Mouse (Mus musculus) MEL (cell line): ENCODE measurements around the gene Myo18a.

Source experiments
- CTCF ChIP-seq, 3 experiments: IDR thresholded peaks in 2 of 3; conservative IDR thresholded peaks in 1 of 3; 2 replicates each; pipeline ENCODE4 v1.5.1; 2011 to 2012; ENCODE audit warnings: low read length in 3 of 3, low read depth in 2 of 3, mild to moderate bottlenecking in 2 of 3, improper control_type of control experiment in 1 of 3, inconsistent platforms in 1 of 3, mixed read lengths in 1 of 3, moderate library complexity in 1 of 3; ENCODE audit not compliant: control insufficient read depth in 1 of 3, insufficient read depth in 1 of 3, poor library complexity in 1 of 3, severe bottlenecking in 1 of 3
- EP300 ChIP-seq, 2 experiments: IDR thresholded peaks; 2 replicates each; pipeline ENCODE4 v1.6.1; 2011; ENCODE audit warnings: improper control_type of control experiment in 2 of 2, low read length in 2 of 2, low read depth in 1 of 2, mild to moderate bottlenecking in 1 of 2
- GATA1 ChIP-seq: IDR thresholded peaks from 2 replicates; pipeline ENCODE4 v1.6.1; 2011; ENCODE audit warnings: low read depth, low read length, improper control_type of control experiment
- MAX ChIP-seq: IDR thresholded peaks from 2 replicates; pipeline ENCODE4 v1.6.1; 2011; ENCODE audit warnings: low read length, improper control_type of control experiment
- POLR2A ChIP-seq, 2 experiments: IDR thresholded peaks; 2 replicates each; pipeline ENCODE4 v1.6.1; 2011 to 2012; ENCODE audit warnings: low read length in 2 of 2, mild to moderate bottlenecking in 2 of 2, control low read depth in 1 of 2, improper control_type of control experiment in 1 of 2, low read depth in 1 of 2, moderate library complexity in 1 of 2; ENCODE audit not compliant: control insufficient read depth in 1 of 2, insufficient read depth in 1 of 2, poor library complexity in 1 of 2
- USF1 ChIP-seq: IDR thresholded peaks from 2 replicates; pipeline ENCODE4 v1.6.1; 2014; ENCODE audit warnings: low read depth, mild to moderate bottlenecking, inconsistent platforms, low read length, improper control_type of control experiment, moderate library complexity
- ZMIZ1 ChIP-seq: IDR thresholded peaks from 2 replicates; pipeline ENCODE4 v1.6.1; 2012; ENCODE audit warnings: low read depth, mild to moderate bottlenecking, inconsistent platforms, low read length, improper control_type of control experiment, moderate library complexity

- TF ChIP-seq USF1 = no peak
- TF ChIP-seq POLR2A (IDR thresholded peaks at IDR 0.05; ENCODE audit: control insufficient read depth in 1 of 2, insufficient read depth in 1 of 2, low read depth in 1 of 2, low read length in 2 of 2, poor library complexity in 1 of 2) = no peak
- no peak for TF ChIP-seq ZMIZ1
- no peak for TF ChIP-seq CTCF (IDR thresholded peaks at IDR 0.05 in 2 of 3, conservative IDR thresholded peaks at IDR 0.05 in 1 of 3; ENCODE audit: control insufficient read depth in 1 of 3, insufficient read depth in 1 of 3, low read depth in 2 of 3, low read length in 3 of 3, poor library complexity in 1 of 3, severe bottlenecking in 1 of 3)
- TF ChIP-seq EP300 (IDR thresholded peaks at IDR 0.05; ENCODE audit: low read depth in 1 of 2, low read length in 2 of 2) = no peak
- TF ChIP-seq GATA1 = no peak
- no peak for TF ChIP-seq MAX
Measured at GRCm38 (mm10) chr11:77873116-77873515, 110.1 kb downstream of the Myo18a start.
